Mouse (Mus musculus) MEL (cell line): ENCODE measurements around the gene Arhgap40. TPM values are rescaled to one million over a fixed set of nuclear protein-coding genes. Genes with fewer than 3 reads are reported as not detected.

ENCODE experiments used
- polyA plus RNA-seq, 2 experiments: library from polyadenylated mRNA; stranded (reverse) in 1 of 2; unstranded in 1 of 2; fragments of >175 nt in 1 of 2; fragments of >200 nt in 1 of 2; gene quantifications; 2 replicates each; pipeline versions ENCODE4 v1.2.1 to v1.2.4; 2012; ENCODE audit warnings: low replicate concordance in 2 of 2, low read depth in 1 of 2; ENCODE audit not compliant: insufficient read length in 2 of 2, insufficient read depth in 1 of 2, missing spikeins in 1 of 2
- total RNA-seq: library from RNA; depleted of rRNA; stranded (reverse); fragments of 300-350 nt; gene quantifications from 2 replicates; pipeline ENCODE4 v1.2.3, GENCODE M21; 2012; rRNA removed

Gene Arhgap40
- total and polyA plus RNA-seq, 3 experiments: not detected

Other genes starting within 250 kb of the Arhgap40 start
- not detected in 2 replicates for gene Lbp, start 206.3 kb upstream of the Arhgap40 start, total RNA-seq
- gene Lbp, start 206.3 kb upstream of the Arhgap40 start, polyA plus RNA-seq: not detected
- gene Snhg11, start 137.2 kb upstream of the Arhgap40 start, total RNA-seq: not detected in 2 replicates
- under 1 TPM in 1 of 2 experiments, not detected in 1; 0.06 TPM for gene Snhg11, start 137.2 kb upstream of the Arhgap40 start, polyA plus RNA-seq
- 15.0 and 15.6 TPM in 2 replicates for gene Ralgapb, start 102.9 kb upstream of the Arhgap40 start, total RNA-seq
- 100 to 1,000 TPM in 1 of 2 experiments, 10 to 100 TPM in 1; 20.7 to 122 TPM for gene Ralgapb, start 102.9 kb upstream of the Arhgap40 start, polyA plus RNA-seq
- gene Adig, start 10.2 kb upstream of the Arhgap40 start, total RNA-seq: not detected in 2 replicates
- gene Adig, start 10.2 kb upstream of the Arhgap40 start, polyA plus RNA-seq: not detected
- not detected in 2 replicates for gene Slc32a1, start 98.0 kb downstream of the Arhgap40 start, total RNA-seq
- gene Slc32a1, start 98.0 kb downstream of the Arhgap40 start, polyA plus RNA-seq: not detected
- gene Actr5, start 112.1 kb downstream of the Arhgap40 start, total RNA-seq: 16.2 and 17.0 TPM in 2 replicates
- 10 to 100 TPM in 1 of 2 experiments, not detected in 1; 20.8 TPM for gene Actr5, start 112.1 kb downstream of the Arhgap40 start, polyA plus RNA-seq
- gene Ppp1r16b, start 152.6 kb downstream of the Arhgap40 start, total RNA-seq: under 0.01 and 0.03 TPM in 2 replicates
- under 1 TPM in 1 of 2 experiments, not detected in 1; 0.67 TPM for gene Ppp1r16b, start 152.6 kb downstream of the Arhgap40 start, polyA plus RNA-seq